Mouse (Mus musculus) forebrain, postnatal 0 days (tissue): ENCODE data around the gene Vwa8. TPM values are rescaled to one million over a fixed set of nuclear protein-coding genes. Genes with fewer than 3 reads are reported as not detected.
A peak's percentile ranks its signal among the peaks of the same experiment; 100 is the strongest.

ENCODE experiments used
- ATAC-seq: fragments of 200-750 bp; cut with Nextera tagmentation; 2 replicates; pipeline ENCODE4 v1.8.0; 2017; ENCODE audit warnings: mild to moderate bottlenecking, moderate library complexity
- DNase-seq: peaks from one replicate; pipeline ENCODE4 v3.0.0-alpha.2; 2015
- H3K27ac ChIP-seq: fragments of 300-500 bp; sonication (generic); 2 replicates; pipeline ENCODE4 v1.5.1; 2014; ENCODE audit warnings: low read depth, mild to moderate bottlenecking, antibody characterized with exemption, low read length, moderate library complexity, mixed read lengths
- H3K27me3 ChIP-seq: fragments of 300-500 bp; sonication (generic); 2 replicates; pipeline ENCODE4 v1.6.1; 2014; ENCODE audit warnings: mild to moderate bottlenecking, low read length, mixed read lengths; ENCODE audit not compliant: insufficient read depth
- H3K36me3 ChIP-seq: fragments of 300-500 bp; sonication (generic); 2 replicates; pipeline ENCODE4 v1.6.1; 2014; ENCODE audit warnings: mild to moderate bottlenecking, moderate library complexity; ENCODE audit not compliant: insufficient read depth
- H3K4me1 ChIP-seq: fragments of 300-500 bp; sonication (generic); 2 replicates; pipeline ENCODE4 v1.6.1; 2014; ENCODE audit warnings: antibody characterized with exemption; ENCODE audit not compliant: insufficient read depth
- H3K4me2 ChIP-seq: fragments of 300-500 bp; sonication (generic); 2 replicates; pipeline ENCODE4 v1.6.1; 2014; ENCODE audit warnings: low read depth, mild to moderate bottlenecking, moderate library complexity
- H3K4me3 ChIP-seq: fragments of 300-500 bp; sonication (generic); 2 replicates; pipeline ENCODE4 v1.5.1; 2014; ENCODE audit warnings: low read depth, low read length, mixed read lengths
- H3K9ac ChIP-seq: fragments of 300-500 bp; sonication (generic); 2 replicates; pipeline ENCODE4 v1.6.1; 2014; ENCODE audit warnings: mild to moderate bottlenecking
- H3K9me3 ChIP-seq: fragments of 300-500 bp; sonication (generic); 2 replicates; pipeline ENCODE4 v1.6.1; 2016; ENCODE audit warnings: low read length
- CTCF ChIP-seq: sonication (generic); IDR thresholded peaks from 2 replicates; pipeline ENCODE4 v1.5.1; 2016; ENCODE audit warnings: antibody characterized with exemption, control low read depth, low read depth
- WGBS: fragments of 180-500 bp; shearing (Covaris S2); extraction: QIAGEN DNeasy Blood & Tissue Kit; methylation state at CpG from one replicate; pipeline ENCODE4 v1.1.7; 2014; 5-methylcytosine and 5-hydroxymethylcytosine counted together
- polyA plus RNA-seq: library from polyadenylated mRNA; unstranded; fragments of >200 nt; fragmentation: Nextera tagmentation; extraction: Ambion mirVana; gene quantifications from 2 replicates; pipeline ENCODE4 v1.2.1, GENCODE M21; 2015
- total RNA-seq: library from RNA; depleted of rRNA; stranded (reverse); fragments of >200 nt; gene quantifications from 2 replicates; pipeline ENCODE4 v1.2.3, GENCODE M21; 2014

The Vwa8 gene
- total and polyA plus RNA-seq, 2 experiments from 2014 or later: 5.1 to 13.9 TPM

DNA sequence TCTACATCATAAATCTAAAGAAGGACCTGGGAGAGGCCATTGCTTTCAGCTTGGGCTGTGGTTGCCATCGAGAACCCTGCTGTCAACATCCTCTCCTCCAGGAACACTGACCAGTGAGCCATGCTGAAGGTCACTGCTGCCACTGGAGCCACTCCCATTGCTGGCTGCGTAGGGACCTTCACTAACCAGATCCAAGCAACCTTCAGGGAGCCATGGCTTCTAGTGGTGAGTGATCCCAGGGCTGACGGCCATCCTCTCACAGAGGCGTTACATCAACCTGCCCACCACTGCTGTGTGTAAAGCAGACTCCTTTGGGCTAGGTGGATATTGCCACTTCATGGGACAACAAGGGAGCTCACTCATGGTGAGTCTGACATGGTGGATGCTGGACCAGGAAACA is 325.7 kb downstream of the Vwa8 start:
- Histone ChIP-seq H3K27me3 (no peaks in the 10 kb centered on the region), H3K36me3 (peaks cover 11% of the 10 kb centered on the region; the same call in 1 of the 2 replicates), H3K9me3 (no peaks in the 10 kb centered on the region), H3K4me3 (no peak overlapping the region), H3K4me1 (no peaks in the 10 kb centered on the region), H3K4me2 (no peak overlapping the region), H3K27ac (no peak overlapping the region), H3K9ac (no peak overlapping the region)
- no peak for TF ChIP-seq CTCF
- WGBS: 94% methylated on average over 4 of the region's 4 CpGs
- ATAC-seq (no peak), DNase-seq (no peak)

DNA sequence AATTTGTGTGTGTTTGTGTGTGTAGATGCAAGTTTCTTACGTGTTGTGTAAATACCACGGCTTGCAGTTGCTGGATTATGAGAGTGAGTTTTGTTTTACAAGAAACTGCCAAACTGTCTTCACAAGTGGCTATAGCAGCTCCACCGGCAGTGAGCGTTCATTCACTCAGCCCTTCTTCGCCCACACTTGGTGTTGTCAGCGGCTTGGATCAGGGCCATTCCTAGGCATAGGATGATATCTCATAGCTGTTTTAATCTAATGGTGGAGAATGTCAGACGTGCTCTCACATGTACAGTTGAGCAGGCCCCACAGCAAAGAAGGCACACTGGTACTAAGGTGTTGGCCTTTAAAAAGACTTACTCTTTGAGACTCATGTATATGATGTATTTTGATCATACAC is 328.9 kb downstream of the Vwa8 start:
- DNase-seq (peak; percentile 45), ATAC-seq (peak; percentile 38)
- Histone ChIP-seq H3K36me3 (peaks cover 11% of the 10 kb centered on the region; the same call in 1 of the 2 replicates), H3K4me1 (no peaks in the 10 kb centered on the region), H3K9me3 (no peaks in the 10 kb centered on the region), H3K9ac (no peak overlapping the region), H3K4me3 (no peak overlapping the region), H3K4me2 (no peak overlapping the region), H3K27ac (no peak overlapping the region), H3K27me3 (no peaks in the 10 kb centered on the region)
- TF ChIP-seq CTCF: no peak
- 69% methylated on average over 7 of the region's 7 CpGs for WGBS

DNA sequence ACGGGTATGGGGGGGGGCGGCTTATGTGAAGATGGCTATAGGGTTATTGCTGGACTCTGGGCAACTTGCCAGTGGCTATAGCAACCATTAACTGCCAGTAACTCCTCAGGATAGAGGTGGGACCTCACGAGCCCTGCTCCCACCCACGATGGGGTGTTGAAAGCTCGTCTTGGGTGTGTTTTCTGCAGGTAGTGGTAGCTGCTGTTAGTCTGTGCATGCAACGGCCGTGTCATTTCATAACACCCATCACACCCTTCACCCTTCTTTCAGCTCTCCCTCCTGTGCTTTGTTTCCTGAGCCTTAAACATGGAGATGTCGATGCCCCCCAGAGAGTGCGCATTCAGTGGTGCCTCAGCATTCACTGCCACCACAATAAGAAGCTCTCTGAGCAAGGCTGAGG is 329.4 kb downstream of the Vwa8 start:
- no peak overlapping the region for H3K4me3 ChIP-seq
- TF ChIP-seq CTCF: no peak
- no peak overlapping the region for H3K27ac ChIP-seq
- WGBS: 83% methylated on average over 9 of the region's 9 CpGs
- H3K4me1 ChIP-seq: no peaks in the 10 kb centered on the region
- H3K36me3 ChIP-seq: peaks cover 11% of the 10 kb centered on the region; the same call in 1 of the 2 replicates
- no peak overlapping the region for H3K4me2 ChIP-seq
- H3K9ac ChIP-seq: no peak overlapping the region
- ATAC-seq (no peak), DNase-seq (no peak)
- no peaks in the 10 kb centered on the region for H3K27me3 ChIP-seq
- H3K9me3 ChIP-seq: no peaks in the 10 kb centered on the region

DNA sequence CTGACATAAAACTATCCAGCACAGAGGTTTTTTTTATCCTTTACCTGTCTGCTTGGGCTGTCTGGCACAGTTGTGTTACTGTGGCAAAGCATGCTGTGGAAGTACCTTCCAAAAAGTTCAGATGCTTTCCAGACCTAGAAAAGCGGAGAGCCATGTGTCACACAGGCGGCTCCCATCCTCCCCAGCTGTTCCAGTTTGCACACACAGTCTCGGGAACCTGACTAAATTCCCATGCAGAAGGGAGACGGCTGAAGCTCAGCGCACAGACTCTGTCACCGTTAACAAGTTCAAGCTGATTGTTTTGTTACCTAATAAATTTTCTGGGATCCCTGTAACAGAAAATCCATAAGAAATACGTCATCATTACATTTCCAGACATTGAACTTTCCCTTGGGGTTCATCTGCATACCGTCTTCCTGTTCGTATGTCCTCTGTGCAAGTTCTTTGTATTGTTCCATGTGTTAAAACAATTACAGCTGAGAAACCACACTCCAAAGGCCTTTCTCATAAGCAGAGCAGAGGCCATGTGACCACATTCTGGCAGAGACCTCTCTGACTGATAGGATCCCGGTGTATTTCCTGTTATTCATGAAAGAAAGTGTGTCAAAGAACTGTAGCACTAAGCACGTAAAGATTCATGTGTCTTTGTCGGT is 331.4 kb downstream of the Vwa8 start:
- Histone ChIP-seq H3K9me3 (no peaks in the 10 kb centered on the region), H3K4me1 (no peaks in the 10 kb centered on the region; the same call in 1 of the 2 replicates), H3K27ac (no peak overlapping the region), H3K4me3 (no peak overlapping the region), H3K4me2 (no peak overlapping the region), H3K36me3 (peaks cover 5% of the 10 kb centered on the region; the same call in 1 of the 2 replicates), H3K9ac (no peak overlapping the region), H3K27me3 (no peaks in the 10 kb centered on the region)
- ATAC-seq (peak; percentile 53), DNase-seq (peak; percentile 41)
- WGBS: 49% methylated on average over 12 of the region's 12 CpGs
- no peak for TF ChIP-seq CTCF

DNA sequence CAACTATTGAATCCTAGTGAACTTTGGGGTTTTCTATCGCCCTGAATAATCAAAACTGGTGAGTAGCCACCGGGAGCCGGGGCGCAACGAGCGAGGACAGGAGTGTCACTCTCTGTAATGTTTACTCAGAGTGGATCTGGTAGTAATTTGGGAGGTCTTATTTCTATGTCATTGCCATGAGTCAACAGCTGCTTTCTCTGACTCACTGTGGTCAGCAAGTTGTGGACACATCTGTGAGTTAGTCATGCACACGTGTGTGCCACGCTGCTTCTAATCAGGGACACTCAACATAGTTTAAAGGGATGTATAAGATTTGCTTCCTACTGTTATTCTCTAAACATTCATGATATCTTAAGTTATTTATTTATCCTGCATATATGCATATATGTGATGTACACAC is 332.9 kb downstream of the Vwa8 start:
- TF ChIP-seq CTCF: no peak
- 95% methylated on average over 8 of the region's 8 CpGs for WGBS
- H3K4me1 ChIP-seq: no peaks in the 10 kb centered on the region; the same call in 1 of the 2 replicates
- no peak overlapping the region for H3K27ac ChIP-seq
- no peaks in the 10 kb centered on the region for H3K27me3 ChIP-seq
- no peak overlapping the region for H3K9ac ChIP-seq
- no peak overlapping the region for H3K4me2 ChIP-seq
- H3K36me3 ChIP-seq: no peaks in the 10 kb centered on the region
- ATAC-seq (no peak), DNase-seq (no peak)
- no peaks in the 10 kb centered on the region for H3K9me3 ChIP-seq
- no peak overlapping the region for H3K4me3 ChIP-seq

DNA sequence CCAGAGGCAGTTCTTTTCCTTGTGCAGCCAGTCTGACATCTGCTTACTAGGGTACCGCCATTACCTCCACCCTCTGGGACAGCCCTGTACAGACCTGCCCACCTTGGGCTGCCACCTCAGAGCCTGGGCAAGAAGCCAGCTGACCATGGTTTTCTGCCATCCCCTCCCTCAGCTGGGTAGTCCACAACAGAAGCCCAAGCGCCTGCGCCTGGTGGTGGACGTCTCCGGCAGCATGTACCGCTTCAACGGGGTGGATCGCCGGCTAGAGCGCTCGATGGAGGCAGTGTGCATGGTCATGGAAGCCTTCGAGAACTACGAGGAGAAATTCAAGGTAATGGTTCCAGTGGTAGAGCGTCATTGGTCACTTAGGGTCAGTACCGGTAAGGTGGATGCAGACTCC is 333.9 kb downstream of the Vwa8 start:
- ATAC-seq (no peak), DNase-seq (no peak)
- no peak for TF ChIP-seq CTCF
- no peak overlapping the region for H3K9ac ChIP-seq
- no peaks in the 10 kb centered on the region for H3K27me3 ChIP-seq
- WGBS: 96% methylated on average over 15 of the region's 15 CpGs
- H3K9me3 ChIP-seq: no peaks in the 10 kb centered on the region
- no peak overlapping the region for H3K4me3 ChIP-seq
- H3K4me1 ChIP-seq: no peaks in the 10 kb centered on the region; the same call in 1 of the 2 replicates
- no peaks in the 10 kb centered on the region for H3K36me3 ChIP-seq
- H3K27ac ChIP-seq: no peak overlapping the region
- H3K4me2 ChIP-seq: no peak overlapping the region

DNA sequence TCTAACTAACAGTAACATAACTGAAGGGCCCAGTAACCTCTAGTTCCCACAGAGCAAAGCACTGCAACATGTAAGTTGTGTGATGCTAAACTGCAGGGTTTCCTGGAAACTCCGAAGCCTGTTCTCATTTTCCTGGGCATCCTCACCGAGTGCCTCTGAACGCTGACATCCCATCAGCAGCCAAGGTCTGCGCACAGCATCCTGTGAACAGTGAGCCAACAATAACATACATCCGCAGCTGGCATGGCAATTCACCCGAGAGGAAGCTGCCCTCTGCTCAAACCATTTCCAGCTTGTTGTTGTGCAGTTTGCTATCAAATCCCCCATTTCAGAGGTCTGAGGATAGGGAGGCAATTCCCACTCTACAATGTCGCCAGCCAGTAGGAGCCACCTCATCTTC is 334.4 kb downstream of the Vwa8 start:
- WGBS: 81% methylated on average over 7 of the region's 7 CpGs

More for the DNA sequence above, 334.4 kb downstream of the Vwa8 start:
- Histone ChIP-seq H3K9ac (no peak overlapping the region), H3K27me3 (no peaks in the 10 kb centered on the region), H3K4me2 (no peak overlapping the region), H3K4me1 (no peaks in the 10 kb centered on the region; the same call in 1 of the 2 replicates), H3K9me3 (no peaks in the 10 kb centered on the region), H3K4me3 (no peak overlapping the region), H3K36me3 (no peaks in the 10 kb centered on the region), H3K27ac (no peak overlapping the region)
- DNase-seq (no peak), ATAC-seq (no peak)
- no peak for TF ChIP-seq CTCF
